Mouse (Mus musculus) kidney, postnatal 36 days (tissue): ENCODE measurements at regions not wholly inside any gene's neighbourhood (a gene's known extent, or its start where the extent isn't known, plus 50 kb on each side); places are given as distances from the start of the nearest gene placed in this dataset.

Experiments
- DNase-seq, 2 experiments: peaks; one replicate each; pipeline ENCODE4 v3.0.0; 2021 to 2022; ENCODE audit warnings: mixed read lengths in 2 of 2

GRCm38 (mm10) chr11:57432299-57432698 lies 86.1 kb downstream of the Fam114a2 start:
- DNase-seq: peak in 1 of 2 experiments; percentile 6

- DNase-seq: peak in 1 of 2 experiments; percentile 5
These were observed 86.5 kb downstream of the Fam114a2 start for GRCm38 (mm10) chr11:57431886-57432285.

GRCm38 (mm10) chr11:57426046-57426805 lies 92.2 kb downstream of the Fam114a2 start:
- DNase-seq: peak; percentile 21 to 73

- DNase-seq: no peak
These were observed 99.0 kb downstream of the Fam114a2 start for GRCm38 (mm10) chr11:57419416-57419815.

GRCm38 (mm10) chr11:57416011-57416410 lies 102.4 kb downstream of the Fam114a2 start:
- DNase-seq: no peak

GRCm38 (mm10) chr11:57415167-57415566 lies 103.2 kb downstream of the Fam114a2 start:
- DNase-seq: no peak

GRCm38 (mm10) chr11:57414697-57415096 lies 103.7 kb downstream of the Fam114a2 start:
- no peak for DNase-seq

- DNase-seq: no peak
These were observed 105.1 kb downstream of the Fam114a2 start for GRCm38 (mm10) chr11:57413271-57413670.

GRCm38 (mm10) chr11:57412766-57413165 lies 105.7 kb downstream of the Fam114a2 start:
- no peak for DNase-seq

- DNase-seq: no peak
These were observed 114.2 kb downstream of the Fam114a2 start for GRCm38 (mm10) chr11:57404172-57404571.

- DNase-seq: no peak
These were observed 116.8 kb downstream of the Fam114a2 start for GRCm38 (mm10) chr11:57401610-57402009.

- no peak for DNase-seq
These were observed 119.1 kb downstream of the Fam114a2 start for GRCm38 (mm10) chr11:57399366-57399765.

GRCm38 (mm10) chr11:57396429-57396828 lies 122.0 kb downstream of the Fam114a2 start:
- DNase-seq: no peak

GRCm38 (mm10) chr11:57390826-57391225 lies 127.6 kb downstream of the Fam114a2 start:
- DNase-seq: no peak
